Mouse (Mus musculus) forelimb bud, embryonic 11.5 days (tissue): ENCODE results near the gene Slc25a11.

Source experiments
- DNase-seq: peaks from one replicate; pipeline ENCODE4 v3.0.0-alpha.2; 2012; ENCODE audit warnings: low read depth, low spot score

Slc25a11 gene

DNA sequence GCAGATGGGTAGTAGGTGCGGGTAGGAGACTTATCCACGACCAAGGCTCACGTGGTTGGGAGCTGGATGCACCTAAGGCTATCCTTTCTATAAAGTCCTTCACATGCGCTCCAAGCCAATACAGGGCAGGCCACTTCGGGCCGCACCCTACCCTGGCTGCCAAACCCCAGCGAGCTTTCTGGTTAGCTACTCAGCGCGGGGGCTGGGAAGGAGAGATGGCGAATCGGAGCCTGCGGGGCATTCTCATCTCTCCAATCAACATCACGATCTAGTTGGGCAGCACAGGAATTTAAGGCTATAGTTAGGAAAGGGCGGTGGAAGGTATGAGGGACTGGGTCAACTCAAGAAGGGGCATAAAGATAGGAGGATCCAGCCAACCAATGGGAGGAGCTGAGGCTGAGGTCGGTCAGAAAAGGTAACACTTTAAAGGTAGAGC is 21.1 kb upstream of the Slc25a11 start:
- DNase-seq, result no peak

DNA sequence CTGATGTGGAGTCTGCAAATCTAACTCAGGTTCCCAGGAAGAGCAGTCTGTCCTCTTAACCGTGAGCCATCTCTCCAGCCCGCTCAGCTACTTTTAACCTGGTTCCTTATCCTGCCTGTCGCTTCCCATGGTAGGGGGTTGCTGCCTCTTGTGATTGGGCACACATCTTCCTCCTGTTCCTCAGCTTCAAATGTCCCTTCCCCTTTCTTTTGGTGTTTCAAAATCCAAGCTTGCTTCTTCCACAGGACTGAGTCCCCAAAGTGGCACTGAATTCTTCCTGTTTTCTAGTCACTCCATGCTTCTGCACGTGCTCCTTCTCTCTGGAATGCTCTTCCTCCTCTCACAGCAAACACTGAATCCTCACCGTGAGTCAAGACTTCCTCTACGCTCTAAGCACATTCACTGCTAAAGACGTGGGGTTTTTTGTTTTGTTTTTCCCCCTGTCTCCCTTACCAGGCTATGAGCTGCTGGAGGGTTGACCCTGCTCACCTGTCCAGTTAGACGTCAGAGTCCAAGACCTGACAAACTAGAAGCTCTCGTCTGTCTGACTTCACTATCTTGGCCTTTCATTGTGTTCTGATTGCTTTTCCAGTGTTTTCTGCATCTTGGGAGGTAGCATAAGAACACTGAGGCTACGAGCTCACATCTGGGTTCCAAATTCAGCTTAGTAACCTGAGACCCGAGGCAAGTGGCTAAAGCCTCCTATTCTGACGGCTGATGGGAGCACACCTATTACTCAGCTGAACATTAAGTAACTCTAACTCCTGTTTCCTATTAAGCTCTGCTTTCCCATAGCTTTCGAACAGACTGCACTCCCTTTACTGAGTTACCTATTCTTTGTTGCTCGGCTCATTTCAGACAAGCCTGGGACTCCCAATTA is 20.2 kb upstream of the Slc25a11 start:
- peak; percentile 64 for DNase-seq

DNA sequence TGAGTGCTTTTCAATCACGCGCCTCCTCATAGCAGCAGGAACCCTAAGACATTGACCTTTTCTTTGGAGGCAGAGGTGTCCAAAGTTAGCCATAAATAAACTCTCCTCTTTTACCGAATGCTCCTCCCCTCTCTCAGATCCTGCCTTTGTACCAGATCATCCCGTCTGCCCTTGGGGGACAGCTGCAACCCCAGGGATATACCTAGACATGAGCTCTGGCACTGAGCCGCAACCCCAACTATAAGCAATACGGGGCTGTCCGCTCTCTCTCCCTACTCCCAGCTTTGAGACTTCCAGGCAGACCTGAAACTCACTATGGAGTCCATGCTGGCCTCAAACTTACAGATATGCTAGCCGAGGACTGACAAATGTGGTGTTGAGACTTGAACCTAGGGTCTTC is 19.4 kb upstream of the Slc25a11 start:
- no peak for DNase-seq

DNA sequence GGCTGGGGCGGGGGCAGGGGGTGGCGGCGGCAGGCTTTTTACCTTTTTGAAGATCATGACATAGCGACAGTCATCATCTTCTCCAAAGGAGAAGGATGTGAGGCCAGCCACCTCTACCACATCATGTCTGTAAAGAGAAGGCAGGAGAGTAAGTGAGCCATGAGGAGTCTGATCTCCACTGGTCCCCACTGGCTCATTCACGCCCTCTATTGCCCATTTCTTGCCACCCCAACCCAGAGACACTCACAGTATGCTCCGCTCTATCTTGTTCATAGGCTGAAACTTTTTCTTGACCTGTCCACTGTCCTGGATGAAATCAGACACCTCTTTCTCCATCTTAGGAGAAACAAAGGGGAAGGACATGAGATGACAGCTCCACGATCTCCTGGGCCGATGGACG is 17.5 kb upstream of the Slc25a11 start:
- no peak for DNase-seq

DNA sequence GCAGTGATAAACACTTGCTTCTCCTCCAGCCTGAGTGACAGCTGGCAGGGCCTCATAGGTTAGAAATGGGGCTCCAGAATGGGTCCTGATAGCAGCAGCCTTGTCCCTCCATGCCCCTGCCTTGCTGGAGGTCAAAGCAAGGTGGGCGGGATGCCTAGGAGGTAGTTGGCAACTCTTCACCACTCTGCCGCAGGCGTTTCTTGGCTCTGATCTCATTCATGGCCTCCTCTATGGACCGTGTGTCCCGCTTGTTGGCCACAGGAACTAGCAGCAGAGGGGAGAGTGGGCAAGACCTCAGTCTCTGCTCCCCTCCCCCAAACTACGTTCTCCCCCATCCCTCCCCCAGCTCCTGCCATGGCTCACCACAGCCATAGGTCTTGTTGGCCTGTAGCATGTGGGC is 16.7 kb upstream of the Slc25a11 start:
- no peak for DNase-seq

- DNase-seq, result no peak
These were observed 15.8 kb upstream of the Slc25a11 start for GRCm38 (mm10) chr11:70663101-70663500.

GRCm38 (mm10) chr11:70660571-70660970 is 13.3 kb upstream of the Slc25a11 start:
- DNase-seq, result no peak

- no peak for DNase-seq
These were observed 11.7 kb upstream of the Slc25a11 start for GRCm38 (mm10) chr11:70658942-70659341.

- DNase-seq, result no peak
These were observed 11.2 kb upstream of the Slc25a11 start for GRCm38 (mm10) chr11:70658521-70658920.

DNA sequence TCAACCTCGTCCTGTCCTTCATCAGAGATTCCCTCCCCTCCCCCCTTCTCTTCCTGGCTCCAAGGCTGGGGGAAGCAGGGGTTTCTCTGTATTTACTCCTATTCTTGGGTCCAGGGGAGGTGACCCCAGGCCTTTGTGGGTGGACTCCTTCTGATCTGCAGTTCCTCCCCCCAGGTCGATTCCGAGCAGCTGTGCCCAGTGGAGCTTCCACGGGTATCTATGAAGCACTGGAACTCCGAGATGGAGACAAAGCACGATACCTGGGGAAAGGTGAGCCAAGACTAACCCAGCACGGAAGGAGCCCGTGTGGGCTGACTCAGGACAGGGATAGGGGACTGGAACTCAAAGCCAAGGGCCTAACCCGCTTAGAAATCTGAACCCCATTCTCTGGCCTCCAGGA is 10.7 kb upstream of the Slc25a11 start:
- DNase-seq, result no peak

- no peak for DNase-seq
These were observed 10.3 kb upstream of the Slc25a11 start for GRCm38 (mm10) chr11:70657573-70657972.

DNA sequence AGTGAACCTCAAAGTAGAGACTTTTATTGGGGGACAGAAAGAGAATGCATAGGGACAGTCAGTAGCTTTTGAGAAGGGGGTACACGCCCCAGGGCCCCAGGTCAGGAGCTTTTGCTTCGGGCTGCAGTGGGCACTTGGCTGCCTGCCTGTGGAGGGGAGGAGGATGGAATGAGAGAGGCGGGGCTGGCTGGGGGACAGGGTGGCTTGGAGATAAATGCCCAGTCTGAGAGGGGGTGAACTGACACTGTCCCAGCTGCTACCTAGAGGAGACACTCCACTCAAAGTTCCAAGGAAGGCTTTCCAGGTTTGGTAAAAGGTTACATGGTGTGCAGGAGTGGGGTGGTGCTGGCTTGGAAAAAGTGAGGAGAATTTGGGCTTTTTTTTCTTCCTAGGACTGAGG is 9.7 kb upstream of the Slc25a11 start, which contains the start of gene Eno3:
Gene Eno3 (plus strand): TSS at position 239 of the 400 bp plus-strand sequence.
- no peak for DNase-seq

DNA sequence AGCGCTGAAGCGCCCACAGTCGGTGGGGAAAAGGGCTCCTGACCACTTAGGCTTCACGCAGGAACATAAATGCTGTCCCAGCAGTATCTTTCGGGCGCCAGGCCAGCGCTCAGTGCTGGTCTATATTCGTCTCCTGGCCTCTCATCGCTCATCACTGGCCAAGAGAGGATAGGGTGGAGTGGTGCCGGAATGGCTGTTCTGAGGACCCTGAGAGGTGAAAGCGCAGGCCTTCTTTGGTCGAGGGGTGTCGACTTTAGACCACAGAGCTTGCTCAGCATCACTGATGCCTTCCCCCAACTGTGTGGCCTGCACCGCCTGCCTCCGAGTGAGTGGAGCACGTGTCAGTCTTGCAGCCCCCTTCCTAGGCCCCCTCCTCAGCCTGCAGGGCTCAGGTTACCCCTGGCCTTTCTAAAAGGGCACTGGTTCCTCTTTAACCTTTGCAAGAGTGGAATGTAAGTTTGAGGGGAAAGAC is 9.2 kb upstream of the Slc25a11 start:
- peak; percentile 72 for DNase-seq

DNA sequence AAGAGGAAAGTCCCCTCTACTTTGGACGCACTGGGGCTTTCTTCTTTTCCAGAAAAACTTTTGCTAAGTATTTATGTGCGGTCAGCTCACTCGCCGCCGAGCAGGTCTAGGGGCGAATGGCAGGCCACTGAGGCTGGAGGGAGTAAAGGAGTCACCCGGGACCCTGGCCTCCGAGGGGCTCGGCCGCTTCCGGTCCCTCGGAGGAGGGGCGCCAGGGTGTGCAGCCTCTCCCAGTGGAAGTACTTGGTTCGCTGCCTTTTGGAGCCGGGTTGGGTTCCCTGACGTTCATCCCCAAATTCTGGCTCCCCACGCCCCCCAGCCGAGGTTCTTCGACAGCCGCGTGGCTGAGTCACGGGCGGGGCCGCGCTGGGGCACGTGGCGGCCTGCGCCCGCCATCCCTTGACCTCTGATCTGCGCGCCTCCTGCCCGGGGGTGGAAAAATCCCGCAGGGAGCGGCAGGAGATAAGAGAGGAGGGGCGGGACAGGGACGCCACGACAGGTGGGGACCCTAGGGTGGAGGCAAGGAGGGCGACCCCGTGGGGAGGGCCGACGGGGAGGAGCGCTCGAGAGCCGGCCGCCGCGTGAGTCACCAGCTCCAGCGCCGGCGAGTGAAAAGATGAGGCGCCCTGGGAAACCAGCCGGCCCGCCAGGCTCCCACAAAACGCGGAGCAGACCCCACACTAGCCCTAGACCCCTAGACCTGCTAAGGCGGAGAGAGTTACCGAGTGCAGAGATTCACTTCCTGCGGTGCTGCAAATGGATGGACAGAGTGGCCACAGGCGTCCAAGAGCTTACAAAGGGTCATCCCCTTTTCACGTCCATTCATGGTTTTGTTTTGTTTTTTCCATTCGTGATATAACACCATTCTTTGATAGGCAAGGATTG is 8.5 kb upstream of the Slc25a11 start:
- DNase-seq, result peak; percentile 48

DNA sequence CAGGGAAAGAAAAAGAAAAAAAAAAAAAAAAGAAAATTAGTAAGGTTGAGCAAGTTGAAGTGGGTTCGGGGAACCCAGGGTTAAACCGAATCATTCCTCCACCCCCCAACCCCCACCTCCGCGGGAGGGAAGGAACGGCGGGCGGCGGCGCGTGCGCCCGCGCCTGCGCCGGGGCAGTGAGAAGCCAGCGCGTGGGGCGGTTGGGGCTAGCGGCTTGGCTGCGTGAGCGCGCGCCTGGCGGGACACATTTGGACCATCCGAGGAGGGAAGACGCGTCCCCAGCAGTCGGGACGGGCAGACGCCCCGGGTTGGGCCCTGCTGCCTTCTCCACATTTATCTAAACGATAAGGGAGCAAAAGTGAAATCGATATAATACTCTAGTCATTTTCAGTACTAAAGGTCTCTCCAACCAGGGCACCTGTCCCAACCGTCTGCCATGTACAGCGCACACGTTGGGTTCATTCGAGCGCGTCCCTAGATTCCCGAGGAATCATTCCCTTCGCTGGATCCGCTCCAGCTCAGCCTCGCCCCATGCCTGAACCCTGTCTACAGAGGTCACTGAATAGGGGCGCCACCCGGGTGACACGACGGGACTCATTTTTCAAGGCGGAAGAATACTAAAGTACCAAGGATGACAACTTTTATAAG is 7.8 kb upstream of the Slc25a11 start:
- DNase-seq, result peak; percentile 77

GRCm38 (mm10) chr11:70654198-70654922 is 7.1 kb upstream of the Slc25a11 start, which contains the start of gene Pfn1:
Gene Pfn1, minus strand, starts transcription at chr11:70654644.
- DNase-seq, result peak; percentile 72

DNA sequence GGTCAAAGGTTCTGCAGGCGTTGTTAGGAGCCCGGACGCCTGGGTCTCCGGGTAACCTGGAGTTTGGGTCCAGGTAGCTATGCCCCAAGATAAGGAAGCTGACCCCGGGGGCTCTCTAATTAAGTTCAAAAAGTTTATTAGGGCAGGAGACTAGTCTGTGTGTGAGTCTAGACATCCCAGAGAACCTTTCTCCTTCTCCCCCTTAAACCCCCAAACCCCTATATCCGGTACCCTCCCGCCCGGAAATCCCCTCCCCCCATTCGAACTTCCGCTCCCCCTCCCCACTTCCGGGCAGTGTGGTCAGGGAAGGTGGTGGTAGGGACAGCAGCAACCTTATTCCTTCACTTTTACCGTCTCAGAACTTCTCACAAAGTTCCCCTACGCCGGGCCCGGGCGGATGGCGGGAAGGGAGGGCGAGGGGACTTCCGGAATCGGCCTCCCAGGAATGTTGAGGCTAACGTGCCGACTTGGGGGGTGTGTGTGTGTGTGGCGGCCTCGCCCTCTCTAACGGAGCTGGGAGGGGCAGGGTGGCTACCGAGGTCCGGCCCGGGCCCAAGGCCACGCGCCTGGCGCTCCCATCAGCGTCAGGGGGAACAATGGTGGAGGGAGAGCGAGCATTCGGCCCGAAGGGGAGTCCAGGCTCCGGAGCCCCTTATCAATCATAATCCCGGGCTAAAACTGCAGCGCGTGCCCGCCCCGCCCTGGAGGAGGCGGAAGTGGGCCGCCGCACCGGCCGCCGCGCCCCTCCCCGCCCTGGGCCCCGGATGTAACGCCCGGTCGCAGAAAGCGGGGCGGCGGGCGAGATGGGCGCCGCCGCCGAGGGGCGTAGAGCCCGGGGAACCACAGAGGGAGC is 6.3 kb upstream of the Slc25a11 start:
- peak; percentile 73 for DNase-seq

GRCm38 (mm10) chr11:70652884-70653344 is 5.6 kb upstream of the Slc25a11 start:
- no peak for DNase-seq

GRCm38 (mm10) chr11:70652029-70652883 is 5.0 kb upstream of the Slc25a11 start:
- peak; percentile 53 for DNase-seq
